Mouse (Mus musculus) C2C12 (cell line): ENCODE data around the gene Atp6v0d1. TPM values are rescaled to one million over a fixed set of nuclear protein-coding genes. Genes with fewer than 3 reads are reported as not detected.
A peak's percentile ranks its signal among the peaks of the same experiment; 100 is the strongest.

Experiments used
- H3K27me3 ChIP-seq: one replicate; pipeline ENCODE4 v1.6.1; 2011; ENCODE audit not compliant: control insufficient read depth, insufficient read depth, insufficient read length
- H3K36me3 ChIP-seq: one replicate; pipeline ENCODE4 v1.6.1; 2011; ENCODE audit not compliant: control insufficient read depth, insufficient read depth
- H3K4me3 ChIP-seq: one replicate; pipeline ENCODE4 v1.5.1; 2011; ENCODE audit warnings: mild to moderate bottlenecking, control low read depth; ENCODE audit not compliant: poor library complexity, insufficient read depth, severe bottlenecking
- H3K79me2 ChIP-seq: one replicate; pipeline ENCODE4 v1.6.1; 2011; ENCODE audit not compliant: control insufficient read depth, insufficient read depth
- H3K79me3 ChIP-seq: one replicate; pipeline ENCODE4 v1.6.1; 2011; ENCODE audit warnings: low read depth, control low read depth
- H3ac ChIP-seq: one replicate; pipeline ENCODE3; 2011; ENCODE audit warnings: low read depth; ENCODE audit not compliant: control insufficient read depth, insufficient read length
- CEBPB ChIP-seq: IDR thresholded peaks from one replicate; pipeline ENCODE4 v1.6.1; 2011; ENCODE audit warnings: low read depth, mild to moderate bottlenecking, control low read depth, moderate library complexity
- CTCF ChIP-seq: IDR thresholded peaks from one replicate; pipeline ENCODE4 v1.5.1; 2011; ENCODE audit not compliant: control insufficient read depth, insufficient read depth, insufficient read length
- FOSL1 ChIP-seq: IDR thresholded peaks from one replicate; pipeline ENCODE4 v1.8.0; 2011; ENCODE audit warnings: mild to moderate bottlenecking, low read length; ENCODE audit not compliant: poor library complexity, insufficient read depth, severe bottlenecking
- MAX ChIP-seq: IDR thresholded peaks from one replicate; pipeline ENCODE4 v1.6.1; 2011; ENCODE audit warnings: mild to moderate bottlenecking, control low read depth
- MYOD1 ChIP-seq: IDR thresholded peaks from one replicate; pipeline ENCODE4 v1.6.1; 2011; ENCODE audit warnings: low read depth; ENCODE audit not compliant: control insufficient read depth, insufficient read length
- MYOG ChIP-seq: IDR thresholded peaks from one replicate; pipeline ENCODE4 v1.6.1; 2011; ENCODE audit not compliant: control insufficient read depth, insufficient read length; ENCODE audit errors: extremely low read depth
- USF1 ChIP-seq: IDR thresholded peaks from one replicate; pipeline ENCODE4 v1.6.1; 2011; ENCODE audit warnings: low read depth, mild to moderate bottlenecking, control low read depth, moderate library complexity
- polyA plus RNA-seq: library from polyadenylated mRNA; unstranded; fragments of >200 nt; fragmentation: generic; extraction: Trizol; gene quantifications from one replicate; pipeline ENCODE4 v1.2.1, GENCODE M21; 2012; ENCODE audit warnings: missing spikeins

The Atp6v0d1 gene
- polyA plus RNA-seq, 1 experiment: 95.1 TPM

DNA sequence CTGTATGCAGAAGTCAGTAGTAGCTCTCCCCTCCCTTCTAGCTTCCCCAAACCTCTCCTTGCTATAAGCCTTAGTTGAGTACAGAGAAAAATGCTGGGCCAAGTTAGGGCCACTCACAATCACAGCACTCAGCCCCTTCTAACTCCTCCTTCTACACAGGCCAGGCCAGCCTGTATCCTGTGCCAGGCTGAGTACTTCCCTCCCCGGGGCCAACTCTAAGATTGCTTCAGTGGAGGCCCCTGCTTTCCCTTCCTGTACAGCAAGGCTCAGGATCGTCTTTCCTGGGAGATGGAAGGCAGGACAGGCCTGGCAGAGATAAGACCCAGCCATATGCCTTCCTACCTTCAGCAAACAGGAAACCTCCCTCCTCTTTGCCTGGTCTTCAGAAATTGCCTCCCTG is 32.4 kb downstream of the Atp6v0d1 start:
- Histone ChIP-seq H3K79me2 (no peaks in the 10 kb centered on the region), H3K36me3 (peaks cover 13% of the 10 kb centered on the region), H3ac (no peak overlapping the region), H3K27me3 (no peaks in the 10 kb centered on the region), H3K79me3 (no peaks in the 10 kb centered on the region), H3K4me3 (no peak overlapping the region)
- no peak for TF ChIP-seq FOSL1
- TF ChIP-seq USF1: no peak
- no peak for TF ChIP-seq MAX
- no peak for TF ChIP-seq MYOD1
- TF ChIP-seq CTCF: no peak
- no peak for TF ChIP-seq MYOG

DNA sequence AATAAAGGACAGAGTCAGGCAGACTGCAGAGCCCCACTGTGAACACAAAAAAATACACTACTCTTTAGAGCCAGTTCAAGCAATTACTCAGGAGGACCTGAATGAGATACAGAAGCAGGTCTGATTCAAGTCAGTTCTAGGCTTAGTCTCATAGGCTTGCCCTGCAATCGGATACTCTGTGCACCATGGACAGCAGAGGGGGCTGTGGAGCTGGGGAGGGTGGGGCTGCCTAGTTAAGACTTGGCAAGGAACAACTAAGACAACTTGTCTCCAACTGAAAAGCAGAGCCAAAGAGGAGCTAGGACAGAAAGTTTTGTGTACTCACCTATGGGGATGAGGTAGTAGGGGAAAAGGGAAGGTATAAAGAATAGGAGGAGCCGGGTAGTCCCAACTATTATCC is 34.1 kb downstream of the Atp6v0d1 start:
- TF ChIP-seq CTCF: peak; percentile 28
- TF ChIP-seq MAX: no peak
- H3K27me3 ChIP-seq: no peaks in the 10 kb centered on the region
- no peak overlapping the region for H3ac ChIP-seq
- no peaks in the 10 kb centered on the region for H3K79me3 ChIP-seq
- no peak overlapping the region for H3K4me3 ChIP-seq
- no peaks in the 10 kb centered on the region for H3K79me2 ChIP-seq
- peaks cover 9% of the 10 kb centered on the region for H3K36me3 ChIP-seq

DNA sequence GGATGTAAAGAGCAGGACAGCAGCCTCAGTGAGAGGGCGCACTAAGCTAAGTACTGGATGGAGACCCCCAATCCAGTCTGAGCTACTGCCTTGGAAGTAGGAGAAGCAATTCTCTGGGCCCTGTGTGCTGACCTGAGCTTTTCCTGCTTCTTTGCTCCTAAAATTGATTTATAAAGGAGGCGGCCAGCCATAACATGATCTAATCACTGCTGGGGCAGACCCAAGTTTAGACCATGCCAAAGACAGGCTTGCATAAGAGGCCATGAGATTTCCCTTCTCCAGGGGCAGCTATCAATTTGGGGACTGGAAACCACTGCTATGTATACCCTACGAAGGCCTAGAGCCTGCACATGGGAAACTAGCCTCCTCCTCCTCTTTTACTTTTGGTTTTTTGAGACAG is 36.6 kb downstream of the Atp6v0d1 start:
- no peaks in the 10 kb centered on the region for H3K36me3 ChIP-seq
- H3ac ChIP-seq: no peak overlapping the region

DNA sequence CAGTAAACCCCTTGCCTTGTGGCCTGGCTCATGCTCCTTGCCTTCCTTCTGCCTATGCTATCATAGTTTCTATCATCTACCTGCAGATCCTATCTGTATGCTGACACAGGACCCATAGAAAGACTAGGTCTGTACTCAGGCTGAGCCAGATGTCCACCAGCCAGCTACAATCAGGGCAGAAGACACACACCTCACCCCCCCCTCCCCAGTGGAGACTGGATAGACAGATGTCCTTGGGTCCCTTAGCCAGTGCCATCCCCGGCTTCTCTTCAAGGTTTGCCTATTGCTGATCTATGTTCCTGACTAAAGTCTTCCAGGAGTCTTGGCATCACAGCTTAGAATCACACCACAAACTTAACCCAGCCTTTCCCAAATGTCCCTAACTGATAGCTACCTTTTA is 37.6 kb downstream of the Atp6v0d1 start:
- Histone ChIP-seq H3K27me3 (no peaks in the 10 kb centered on the region), H3ac (no peak overlapping the region), H3K79me3 (no peaks in the 10 kb centered on the region), H3K4me3 (no peak overlapping the region), H3K79me2 (no peaks in the 10 kb centered on the region), H3K36me3 (no peaks in the 10 kb centered on the region)
- TF ChIP-seq MYOD1 (no peak), CEBPB (no peak), FOSL1 (no peak)

More for the DNA sequence above, 36.6 kb downstream of the Atp6v0d1 start:
- no peaks in the 10 kb centered on the region for H3K79me3 ChIP-seq
- H3K79me2 ChIP-seq: no peaks in the 10 kb centered on the region
- no peaks in the 10 kb centered on the region for H3K27me3 ChIP-seq
- no peak for TF ChIP-seq CEBPB
- TF ChIP-seq CTCF: no peak
- no peak for TF ChIP-seq MAX
- TF ChIP-seq MYOD1: no peak
- TF ChIP-seq MYOG: no peak
- TF ChIP-seq USF1: no peak
- TF ChIP-seq FOSL1: no peak
- H3K4me3 ChIP-seq: no peak overlapping the region

DNA sequence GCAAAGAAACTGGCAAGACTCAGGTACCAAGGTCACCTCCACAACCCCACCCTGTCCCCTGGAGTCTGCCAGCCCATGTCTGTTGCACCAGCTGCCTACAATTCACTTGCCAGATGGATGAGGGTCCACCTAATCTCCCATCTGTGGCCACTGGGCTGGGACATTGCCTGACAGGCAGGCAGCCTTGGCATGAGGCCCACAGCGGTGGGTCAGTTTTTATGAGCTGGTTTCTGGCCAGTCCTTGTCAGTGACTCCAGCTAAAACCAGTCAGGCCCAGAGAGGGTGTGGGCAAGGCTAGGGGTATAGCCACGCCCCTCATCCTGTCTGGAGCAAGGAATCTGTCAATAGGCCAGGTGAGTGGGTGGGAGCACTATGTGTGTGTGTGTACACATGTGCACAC is 38.7 kb downstream of the Atp6v0d1 start:
- Histone ChIP-seq H3K36me3 (peaks cover 3% of the 10 kb centered on the region), H3K79me3 (no peaks in the 10 kb centered on the region), H3ac (no peak overlapping the region), H3K27me3 (no peaks in the 10 kb centered on the region), H3K4me3 (no peak overlapping the region), H3K79me2 (no peaks in the 10 kb centered on the region)
- TF ChIP-seq CEBPB: no peak
- no peak for TF ChIP-seq CTCF
- TF ChIP-seq MAX: no peak
- no peak for TF ChIP-seq MYOG
- TF ChIP-seq USF1: no peak
- no peak for TF ChIP-seq MYOD1
- no peak for TF ChIP-seq FOSL1

DNA sequence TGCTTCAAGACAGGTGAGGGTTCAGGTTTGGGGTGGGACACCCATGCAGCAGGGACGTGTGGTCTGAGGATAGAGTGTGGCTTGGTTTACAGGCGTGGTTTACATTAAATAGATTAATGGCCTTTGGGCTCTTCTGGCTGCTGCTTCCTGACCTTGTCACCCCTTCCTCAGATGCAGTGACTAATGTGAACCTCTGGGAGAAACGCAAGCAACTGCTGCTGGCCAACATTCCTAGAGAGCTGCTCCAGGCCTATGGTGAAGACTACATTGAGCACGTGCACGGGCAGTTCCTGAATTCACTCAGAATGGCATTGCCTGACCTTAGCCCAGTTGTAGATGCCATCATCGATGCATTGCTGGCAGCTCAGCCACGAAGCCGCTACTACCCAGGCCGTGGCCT is 43.0 kb downstream of the Atp6v0d1 start:
- no peak for TF ChIP-seq MAX
- no peak for TF ChIP-seq CEBPB
- TF ChIP-seq MYOG: no peak
- no peak for TF ChIP-seq MYOD1
- no peak for TF ChIP-seq USF1
- TF ChIP-seq FOSL1: no peak
- TF ChIP-seq CTCF: no peak
- Histone ChIP-seq H3K79me3 (no peaks in the 10 kb centered on the region), H3K79me2 (no peaks in the 10 kb centered on the region), H3ac (no peak overlapping the region), H3K36me3 (peaks cover 3% of the 10 kb centered on the region), H3K27me3 (no peaks in the 10 kb centered on the region), H3K4me3 (no peak overlapping the region)
